Mouse (Mus musculus): Measurements from ENCODE around the gene Kcnc4. TPM values are rescaled to one million over a fixed set of nuclear protein-coding genes. Genes with fewer than 3 reads are reported as not detected.

Kcnc4 gene
- polyA plus RNA-seq, 1 experiment, result 0.14 TPM

GRCm38 (mm10) chr3:107501702-107502151 lies 42.4 kb upstream of the Kcnc4 start:
- 75% methylated on average over 7 of the region's 7 CpGs for WGBS
- DNase-seq (ENCODE audit: low read depth in 1 of 2, low spot score in 2 of 2), result no peak
- no peaks in the 10 kb centered on the region for H3K36me3 ChIP-seq (ENCODE audit: control insufficient read depth, insufficient read depth, low read length)

GRCm38 (mm10) chr3:107500301-107500700 lies 40.9 kb upstream of the Kcnc4 start:
- Histone ChIP-seq H3K4me3 (ENCODE audit: extremely low read depth, insufficient read depth, insufficient read length) (no peak overlapping the region), H3K36me3 (ENCODE audit: control insufficient read depth, insufficient read depth, low read length) (no peaks in the 10 kb centered on the region), H3K4me1 (ENCODE audit: control insufficient read depth, insufficient read depth, insufficient read length) (no peaks in the 10 kb centered on the region), H3K27ac (ENCODE audit: insufficient read depth, low read length) (no peak overlapping the region), H3K27me3 (ENCODE audit: control insufficient read depth, insufficient read depth, low read length) (no peaks in the 10 kb centered on the region)
- TF ChIP-seq POLR2A (IDR thresholded peaks at IDR 0.05; ENCODE audit: low read depth, low read length) (no peak), CTCF (IDR thresholded peaks at IDR 0.05; ENCODE audit: extremely low read depth, insufficient read depth, insufficient read length, insufficient replicate concordance) (no peak)
- 95% methylated on average over 11 of the region's 11 CpGs for WGBS
- DNase-seq (ENCODE audit: low read depth in 1 of 2, low spot score in 2 of 2), result no peak

More at GRCm38 (mm10) chr3:107501702-107502151, 42.4 kb upstream of the Kcnc4 start:
- H3K27me3 ChIP-seq (ENCODE audit: control insufficient read depth, insufficient read depth, low read length), result no peaks in the 10 kb centered on the region
- no peak overlapping the region for H3K4me3 ChIP-seq (ENCODE audit: extremely low read depth, insufficient read depth, insufficient read length)
- H3K27ac ChIP-seq (ENCODE audit: insufficient read depth, low read length), result no peak overlapping the region
- TF ChIP-seq CTCF (IDR thresholded peaks at IDR 0.05; ENCODE audit: extremely low read depth, insufficient read depth, insufficient read length, insufficient replicate concordance) (no peak), POLR2A (IDR thresholded peaks at IDR 0.05; ENCODE audit: low read depth, low read length) (no peak)
- no peaks in the 10 kb centered on the region for H3K4me1 ChIP-seq (ENCODE audit: control insufficient read depth, insufficient read depth, insufficient read length)

GRCm38 (mm10) chr3:107496086-107496850 lies 36.9 kb upstream of the Kcnc4 start:
- Histone ChIP-seq H3K4me3 (ENCODE audit: extremely low read depth, insufficient read depth, insufficient read length) (no peak overlapping the region), H3K36me3 (ENCODE audit: control insufficient read depth, insufficient read depth, low read length) (no peaks in the 10 kb centered on the region), H3K4me1 (ENCODE audit: control insufficient read depth, insufficient read depth, insufficient read length) (no peaks in the 10 kb centered on the region), H3K27me3 (ENCODE audit: control insufficient read depth, insufficient read depth, low read length) (no peaks in the 10 kb centered on the region), H3K27ac (ENCODE audit: insufficient read depth, low read length) (no peak overlapping the region)
- DNase-seq (ENCODE audit: low read depth in 1 of 2, low spot score in 2 of 2), result no peak
- 86% methylated on average over 13 of the region's 13 CpGs for WGBS
- TF ChIP-seq CTCF (IDR thresholded peaks at IDR 0.05; ENCODE audit: extremely low read depth, insufficient read depth, insufficient read length, insufficient replicate concordance), result no peak
- no peak for TF ChIP-seq POLR2A (IDR thresholded peaks at IDR 0.05; ENCODE audit: low read depth, low read length)

GRCm38 (mm10) chr3:107495524-107495923 lies 36.2 kb upstream of the Kcnc4 start:
- no peak overlapping the region for H3K4me3 ChIP-seq (ENCODE audit: extremely low read depth, insufficient read depth, insufficient read length)
- 90% methylated on average over 6 of the region's 6 CpGs for WGBS
- DNase-seq (ENCODE audit: low read depth in 1 of 2, low spot score in 2 of 2), result no peak
- no peak for TF ChIP-seq POLR2A (IDR thresholded peaks at IDR 0.05; ENCODE audit: low read depth, low read length)
- no peak for TF ChIP-seq CTCF (IDR thresholded peaks at IDR 0.05; ENCODE audit: extremely low read depth, insufficient read depth, insufficient read length, insufficient replicate concordance)
- no peaks in the 10 kb centered on the region for H3K36me3 ChIP-seq (ENCODE audit: control insufficient read depth, insufficient read depth, low read length)
- H3K27ac ChIP-seq (ENCODE audit: insufficient read depth, low read length), result no peak overlapping the region
- H3K27me3 ChIP-seq (ENCODE audit: control insufficient read depth, insufficient read depth, low read length), result no peaks in the 10 kb centered on the region
- no peaks in the 10 kb centered on the region for H3K4me1 ChIP-seq (ENCODE audit: control insufficient read depth, insufficient read depth, insufficient read length)

GRCm38 (mm10) chr3:107491459-107491858 lies 32.1 kb upstream of the Kcnc4 start:
- H3K4me3 ChIP-seq (ENCODE audit: extremely low read depth, insufficient read depth, insufficient read length), result no peak overlapping the region
- no peak overlapping the region for H3K27ac ChIP-seq (ENCODE audit: insufficient read depth, low read length)
- no peaks in the 10 kb centered on the region for H3K36me3 ChIP-seq (ENCODE audit: control insufficient read depth, insufficient read depth, low read length)
- WGBS, result 23% methylated on average over 6 of the region's 6 CpGs
- H3K27me3 ChIP-seq (ENCODE audit: control insufficient read depth, insufficient read depth, low read length), result no peaks in the 10 kb centered on the region
- no peaks in the 10 kb centered on the region for H3K4me1 ChIP-seq (ENCODE audit: control insufficient read depth, insufficient read depth, insufficient read length)
- DNase-seq (ENCODE audit: low read depth in 1 of 2, low spot score in 2 of 2), result no peak
- TF ChIP-seq POLR2A (IDR thresholded peaks at IDR 0.05; ENCODE audit: low read depth, low read length), result no peak
- TF ChIP-seq CTCF (IDR thresholded peaks at IDR 0.05; ENCODE audit: extremely low read depth, insufficient read depth, insufficient read length, insufficient replicate concordance), result no peak

GRCm38 (mm10) chr3:107488637-107489036 lies 29.3 kb upstream of the Kcnc4 start:
- no peak for DNase-seq (ENCODE audit: low read depth in 1 of 2, low spot score in 2 of 2)
- Histone ChIP-seq H3K27me3 (ENCODE audit: control insufficient read depth, insufficient read depth, low read length) (no peaks in the 10 kb centered on the region), H3K4me1 (ENCODE audit: control insufficient read depth, insufficient read depth, insufficient read length) (no peaks in the 10 kb centered on the region), H3K27ac (ENCODE audit: insufficient read depth, low read length) (no peak overlapping the region), H3K4me3 (ENCODE audit: extremely low read depth, insufficient read depth, insufficient read length) (no peak overlapping the region), H3K36me3 (ENCODE audit: control insufficient read depth, insufficient read depth, low read length) (no peaks in the 10 kb centered on the region)
- 49% methylated on average over 4 of the region's 4 CpGs for whole genome bisulfite sequencing
- TF ChIP-seq CTCF (IDR thresholded peaks at IDR 0.05; ENCODE audit: extremely low read depth, insufficient read depth, insufficient read length, insufficient replicate concordance) (no peak), POLR2A (IDR thresholded peaks at IDR 0.05; ENCODE audit: low read depth, low read length) (no peak)

GRCm38 (mm10) chr3:107483290-107483689 lies 23.9 kb upstream of the Kcnc4 start:
- 27% methylated on average over 11 of the region's 11 CpGs for WGBS
- no peaks in the 10 kb centered on the region for H3K4me1 ChIP-seq (ENCODE audit: control insufficient read depth, insufficient read depth, insufficient read length)
- no peaks in the 10 kb centered on the region for H3K27me3 ChIP-seq (ENCODE audit: control insufficient read depth, insufficient read depth, low read length)
- TF ChIP-seq CTCF (IDR thresholded peaks at IDR 0.05; ENCODE audit: extremely low read depth, insufficient read depth, insufficient read length, insufficient replicate concordance) (no peak), POLR2A (IDR thresholded peaks at IDR 0.05; ENCODE audit: low read depth, low read length) (no peak)
- H3K36me3 ChIP-seq (ENCODE audit: control insufficient read depth, insufficient read depth, low read length), result no peaks in the 10 kb centered on the region
- no peak overlapping the region for H3K4me3 ChIP-seq (ENCODE audit: extremely low read depth, insufficient read depth, insufficient read length)
- no peak for DNase-seq (ENCODE audit: low read depth in 1 of 2, low spot score in 2 of 2)
- no peak overlapping the region for H3K27ac ChIP-seq (ENCODE audit: insufficient read depth, low read length)

Measured in spleen, adult 2 months (tissue).